Mouse (Mus musculus): ENCODE results near the gene Bnip1. TPM values are rescaled to one million over a fixed set of nuclear protein-coding genes. Genes with fewer than 3 reads are reported as not detected.

Gene Bnip1
- polyA plus RNA-seq, 1 experiment from 2014 or later = 56.2 TPM

- Histone ChIP-seq H3K27me3 (no peaks in the 10 kb centered on the region), H3K9me3 (no peaks in the 10 kb centered on the region), H3K4me1 (replicated peaks) (peaks cover 8% of the 10 kb centered on the region), H3K4me3 (replicated peaks) (no peak overlapping the region), H3K9ac (replicated peaks) (no peak overlapping the region), H3K36me3 (peaks cover 12% of the 10 kb centered on the region), H3K4me2 (no peak overlapping the region), H3K27ac (no peak overlapping the region)
- 93% methylated on average over 2 of the region's 2 CpGs for WGBS
- ATAC-seq (ENCODE audit: insufficient number of reproducible peaks, insufficient read depth, low FRiP score, low TSS enrichment, low read depth) = no peak
These were observed 1.4 kb upstream of the Bnip1 start for GRCm38 (mm10) chr17:26779471-26779870.

DNA sequence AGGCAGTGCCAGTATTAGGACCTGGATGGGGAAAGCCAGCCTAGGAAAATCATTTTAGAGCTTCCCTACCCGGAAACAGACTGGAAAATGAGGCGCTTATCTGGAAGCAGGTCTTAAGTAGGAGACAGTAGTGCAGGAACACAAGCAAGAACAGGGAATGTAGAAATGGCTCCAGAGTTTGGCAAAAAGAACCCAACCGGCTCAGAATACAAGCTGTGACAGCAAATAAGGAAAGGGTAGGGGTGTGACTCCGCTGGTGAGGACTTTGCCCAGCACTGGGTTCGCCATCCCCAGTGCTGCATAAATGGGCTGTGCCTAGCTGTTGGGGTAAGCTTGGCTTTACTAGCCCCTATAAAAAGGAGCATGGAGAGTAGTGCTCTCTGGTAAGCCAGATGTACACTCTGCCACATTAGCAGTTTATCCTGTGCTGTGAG lies 761 bp downstream of the Bnip1 start:
- Histone ChIP-seq H3K9ac (replicated peaks) (peak overlapping the region; percentile 73), H3K9me3 (no peaks in the 10 kb centered on the region), H3K27me3 (no peaks in the 10 kb centered on the region), H3K4me1 (replicated peaks) (peaks cover 8% of the 10 kb centered on the region), H3K4me3 (replicated peaks) (peak overlapping the region; percentile 60), H3K4me2 (peak overlapping the region; percentile 75), H3K36me3 (peaks cover 29% of the 10 kb centered on the region), H3K27ac (peak overlapping the region; percentile 95)
- ATAC-seq (ENCODE audit: insufficient number of reproducible peaks, insufficient read depth, low FRiP score, low TSS enrichment, low read depth) = no peak
- 15% methylated on average over 5 of the region's 5 CpGs for WGBS

DNA sequence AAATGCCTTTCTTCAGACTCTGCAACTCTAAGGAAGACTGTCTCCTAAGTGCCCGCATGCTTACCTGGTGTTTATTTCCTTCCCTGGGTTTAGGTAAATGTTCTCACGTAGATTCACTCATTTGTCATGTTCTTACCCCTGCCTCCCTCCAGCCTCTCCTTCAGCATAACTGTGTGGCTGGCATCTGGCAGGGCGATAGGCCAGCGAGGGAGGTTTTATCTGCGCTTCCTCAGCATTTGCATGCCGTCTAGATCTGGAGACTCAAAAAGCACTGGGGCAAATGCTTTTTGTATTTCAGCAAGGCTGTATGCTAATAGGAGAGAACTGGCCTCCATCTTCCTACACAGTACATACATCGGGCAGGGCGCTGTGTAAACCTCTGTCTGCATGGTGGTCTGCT lies 3.7 kb downstream of the Bnip1 start:
- no peak for ATAC-seq (ENCODE audit: insufficient number of reproducible peaks, insufficient read depth, low FRiP score, low TSS enrichment, low read depth)
- no peak overlapping the region for H3K27ac ChIP-seq
- H3K9ac ChIP-seq (replicated peaks) = no peak overlapping the region
- H3K4me3 ChIP-seq (replicated peaks) = no peak overlapping the region
- WGBS = 93% methylated on average over 8 of the region's 8 CpGs
- H3K9me3 ChIP-seq = no peaks in the 10 kb centered on the region
- peaks cover 8% of the 10 kb centered on the region for H3K4me1 ChIP-seq (replicated peaks)
- H3K4me2 ChIP-seq = no peak overlapping the region
- peaks cover 54% of the 10 kb centered on the region for H3K36me3 ChIP-seq
- H3K27me3 ChIP-seq = no peaks in the 10 kb centered on the region

GRCm38 (mm10) chr17:26786586-26786985 lies 5.7 kb downstream of the Bnip1 start:
- whole genome bisulfite sequencing = 91% methylated on average over 7 of the region's 7 CpGs
- peaks cover 75% of the 10 kb centered on the region for H3K36me3 ChIP-seq
- no peak for ATAC-seq (ENCODE audit: insufficient number of reproducible peaks, insufficient read depth, low FRiP score, low TSS enrichment, low read depth)
- no peak overlapping the region for H3K9ac ChIP-seq (replicated peaks)
- no peaks in the 10 kb centered on the region for H3K9me3 ChIP-seq
- peaks cover 5% of the 10 kb centered on the region for H3K4me1 ChIP-seq (replicated peaks)
- H3K4me3 ChIP-seq (replicated peaks) = no peak overlapping the region
- no peaks in the 10 kb centered on the region for H3K27me3 ChIP-seq
- no peak overlapping the region for H3K27ac ChIP-seq
- H3K4me2 ChIP-seq = no peak overlapping the region

GRCm38 (mm10) chr17:26788986-26789385 lies 8.1 kb downstream of the Bnip1 start:
- no peak for ATAC-seq (ENCODE audit: insufficient number of reproducible peaks, insufficient read depth, low FRiP score, low TSS enrichment, low read depth)
- Histone ChIP-seq H3K9me3 (no peaks in the 10 kb centered on the region), H3K4me1 (replicated peaks) (no peaks in the 10 kb centered on the region), H3K27ac (no peak overlapping the region), H3K9ac (replicated peaks) (no peak overlapping the region), H3K4me2 (no peak overlapping the region), H3K27me3 (no peaks in the 10 kb centered on the region), H3K36me3 (peaks cover 86% of the 10 kb centered on the region), H3K4me3 (replicated peaks) (no peak overlapping the region)
- 91% methylated on average over 8 of the region's 8 CpGs for WGBS

- WGBS = 90% methylated on average over 8 of the region's 8 CpGs
- Histone ChIP-seq H3K27me3 (no peaks in the 10 kb centered on the region), H3K36me3 (peaks cover 83% of the 10 kb centered on the region), H3K9me3 (no peaks in the 10 kb centered on the region), H3K4me1 (replicated peaks) (no peaks in the 10 kb centered on the region), H3K9ac (replicated peaks) (no peak overlapping the region), H3K27ac (no peak overlapping the region), H3K4me3 (replicated peaks) (no peak overlapping the region), H3K4me2 (no peak overlapping the region)
- no peak for ATAC-seq (ENCODE audit: insufficient number of reproducible peaks, insufficient read depth, low FRiP score, low TSS enrichment, low read depth)
These were observed 8.8 kb downstream of the Bnip1 start for GRCm38 (mm10) chr17:26789460-26790268.

GRCm38 (mm10) chr17:26790269-26791214 lies 9.7 kb downstream of the Bnip1 start:
- no peak overlapping the region for H3K27ac ChIP-seq
- H3K4me3 ChIP-seq (replicated peaks) = no peak overlapping the region
- 89% methylated on average over 11 of the region's 11 CpGs for WGBS
- no peak overlapping the region for H3K9ac ChIP-seq (replicated peaks)
- no peak for ATAC-seq (ENCODE audit: insufficient number of reproducible peaks, insufficient read depth, low FRiP score, low TSS enrichment, low read depth)
- peaks cover 75% of the 10 kb centered on the region for H3K36me3 ChIP-seq
- H3K4me1 ChIP-seq (replicated peaks) = no peaks in the 10 kb centered on the region
- no peaks in the 10 kb centered on the region for H3K27me3 ChIP-seq
- no peaks in the 10 kb centered on the region for H3K9me3 ChIP-seq
- no peak overlapping the region for H3K4me2 ChIP-seq

GRCm38 (mm10) chr17:26791580-26791979 lies 10.7 kb downstream of the Bnip1 start:
- H3K27me3 ChIP-seq = no peaks in the 10 kb centered on the region
- no peaks in the 10 kb centered on the region for H3K4me1 ChIP-seq (replicated peaks)
- H3K9me3 ChIP-seq = no peaks in the 10 kb centered on the region
- peaks cover 68% of the 10 kb centered on the region for H3K36me3 ChIP-seq
- H3K9ac ChIP-seq (replicated peaks) = no peak overlapping the region
- no peak for ATAC-seq (ENCODE audit: insufficient number of reproducible peaks, insufficient read depth, low FRiP score, low TSS enrichment, low read depth)
- no peak overlapping the region for H3K4me2 ChIP-seq
- H3K27ac ChIP-seq = no peak overlapping the region
- H3K4me3 ChIP-seq (replicated peaks) = no peak overlapping the region
- WGBS = 85% methylated on average over 7 of the region's 7 CpGs

DNA sequence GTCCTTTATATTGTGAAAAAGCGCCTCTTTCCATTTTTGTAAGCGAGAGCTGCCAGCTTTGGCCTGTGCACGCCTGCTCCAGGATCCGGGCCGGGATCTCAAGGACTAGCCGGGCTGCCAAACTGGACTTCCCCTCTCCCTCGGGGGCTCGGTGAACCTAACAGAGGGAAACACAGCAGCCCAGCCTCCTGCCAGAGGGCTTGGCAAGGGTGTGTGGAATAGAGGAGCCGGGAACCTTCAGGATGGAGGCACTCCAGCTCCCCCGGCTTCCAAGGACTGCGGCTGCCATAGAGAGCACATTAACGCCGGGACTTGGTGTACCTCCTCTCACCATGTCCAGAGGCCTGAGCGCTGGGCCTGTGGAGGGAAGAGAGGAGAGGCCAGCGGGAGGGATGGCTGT lies 11.2 kb downstream of the Bnip1 start:
- H3K4me3 ChIP-seq (replicated peaks) = no peak overlapping the region
- H3K36me3 ChIP-seq = peaks cover 63% of the 10 kb centered on the region
- no peaks in the 10 kb centered on the region for H3K4me1 ChIP-seq (replicated peaks)
- no peaks in the 10 kb centered on the region for H3K27me3 ChIP-seq
- H3K9ac ChIP-seq (replicated peaks) = no peak overlapping the region
- H3K9me3 ChIP-seq = no peaks in the 10 kb centered on the region
- H3K4me2 ChIP-seq = no peak overlapping the region
- H3K27ac ChIP-seq = no peak overlapping the region
- no peak for ATAC-seq (ENCODE audit: insufficient number of reproducible peaks, insufficient read depth, low FRiP score, low TSS enrichment, low read depth)
- WGBS = 89% methylated on average over 15 of the region's 15 CpGs

GRCm38 (mm10) chr17:26793068-26793765 lies 12.4 kb downstream of the Bnip1 start:
- 92% methylated on average over 5 of the region's 5 CpGs for WGBS
- H3K27me3 ChIP-seq = no peaks in the 10 kb centered on the region
- ATAC-seq (ENCODE audit: insufficient number of reproducible peaks, insufficient read depth, low FRiP score, low TSS enrichment, low read depth) = no peak
- H3K9me3 ChIP-seq = no peaks in the 10 kb centered on the region
- no peak overlapping the region for H3K9ac ChIP-seq (replicated peaks)
- H3K4me2 ChIP-seq = no peak overlapping the region
- H3K4me1 ChIP-seq (replicated peaks) = no peaks in the 10 kb centered on the region
- H3K27ac ChIP-seq = no peak overlapping the region
- H3K36me3 ChIP-seq = peaks cover 56% of the 10 kb centered on the region
- H3K4me3 ChIP-seq (replicated peaks) = no peak overlapping the region

- H3K9me3 ChIP-seq = no peaks in the 10 kb centered on the region
- no peak overlapping the region for H3K4me3 ChIP-seq (replicated peaks)
- no peaks in the 10 kb centered on the region for H3K4me1 ChIP-seq (replicated peaks)
- no peak for ATAC-seq (ENCODE audit: insufficient number of reproducible peaks, insufficient read depth, low FRiP score, low TSS enrichment, low read depth)
- no peak overlapping the region for H3K9ac ChIP-seq (replicated peaks)
- no peak overlapping the region for H3K27ac ChIP-seq
- no peak overlapping the region for H3K4me2 ChIP-seq
- peaks cover 41% of the 10 kb centered on the region for H3K36me3 ChIP-seq
- 24% methylated on average over 3 of the region's 3 CpGs for WGBS
- 0 out of 2 replicates have a peak, but pooled peaks cover 4% of the 10 kb centered on the region for H3K27me3 ChIP-seq
These were observed 13.9 kb downstream of the Bnip1 start for GRCm38 (mm10) chr17:26794744-26795143.

Measured in limb, embryonic 12.5 days (tissue).